Mouse (Mus musculus) embryo, embryonic 11.5 days (tissue): Measurements from ENCODE around the gene Snapin.

Source experiments
- DNase-seq: peaks from one replicate; pipeline ENCODE4 v3.0.0-alpha.2; 2012; ENCODE audit warnings: low read depth, low spot score

Gene Snapin

DNA sequence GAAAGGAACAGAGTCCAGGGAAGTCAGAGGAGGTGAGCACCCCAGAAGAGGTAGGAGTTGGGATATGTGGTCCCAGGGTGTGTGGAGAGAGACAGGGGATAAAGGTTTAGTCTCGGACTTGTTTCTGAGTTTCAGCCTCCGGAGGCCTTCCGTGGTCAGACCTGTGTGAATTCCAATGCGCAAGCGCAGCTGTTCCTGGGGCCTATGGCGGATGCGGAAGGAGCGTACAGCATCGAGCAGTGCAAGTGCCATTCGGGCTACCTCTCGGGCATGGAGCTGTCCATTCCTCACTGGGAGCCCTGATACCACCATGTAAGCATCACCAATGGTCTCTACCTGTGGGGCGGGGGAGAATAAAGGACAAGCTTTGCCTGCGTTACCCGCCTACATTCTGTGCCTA lies 35.9 kb downstream of the Snapin start:
- no peak for DNase-seq

DNA sequence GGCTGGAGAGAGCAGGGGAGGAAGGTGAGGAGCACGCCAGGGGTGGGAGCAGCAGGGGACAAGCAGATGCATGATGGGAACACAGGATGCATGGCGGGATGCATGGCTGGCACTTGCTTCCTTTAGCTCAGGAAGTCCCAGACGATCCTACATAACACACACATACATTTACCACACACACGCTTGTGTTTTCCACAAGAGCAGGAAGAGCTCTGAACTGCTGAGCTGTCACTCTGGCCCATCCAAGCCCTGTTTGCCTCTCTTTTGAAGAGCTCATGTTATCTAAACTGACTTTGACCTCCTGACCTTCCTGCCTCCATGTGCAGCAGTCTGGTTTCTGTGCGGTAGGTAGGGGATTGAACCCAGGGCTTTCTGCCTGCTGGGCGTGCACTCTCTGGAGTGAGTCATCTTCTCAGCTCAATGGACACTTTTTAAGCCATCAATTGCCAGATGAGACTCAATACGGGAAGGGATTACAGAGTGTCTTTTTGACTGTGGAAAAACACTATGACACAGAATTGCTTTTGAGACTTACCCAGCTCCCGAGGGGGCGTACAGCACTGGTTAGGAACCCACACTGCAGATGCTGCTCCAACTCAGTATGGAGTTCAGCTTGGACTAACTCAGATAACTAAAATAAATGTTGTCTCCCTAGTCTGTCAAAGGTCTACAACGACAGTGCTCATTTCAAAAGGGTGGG lies 39.3 kb downstream of the Snapin start:
- DNase-seq: no peak

DNA sequence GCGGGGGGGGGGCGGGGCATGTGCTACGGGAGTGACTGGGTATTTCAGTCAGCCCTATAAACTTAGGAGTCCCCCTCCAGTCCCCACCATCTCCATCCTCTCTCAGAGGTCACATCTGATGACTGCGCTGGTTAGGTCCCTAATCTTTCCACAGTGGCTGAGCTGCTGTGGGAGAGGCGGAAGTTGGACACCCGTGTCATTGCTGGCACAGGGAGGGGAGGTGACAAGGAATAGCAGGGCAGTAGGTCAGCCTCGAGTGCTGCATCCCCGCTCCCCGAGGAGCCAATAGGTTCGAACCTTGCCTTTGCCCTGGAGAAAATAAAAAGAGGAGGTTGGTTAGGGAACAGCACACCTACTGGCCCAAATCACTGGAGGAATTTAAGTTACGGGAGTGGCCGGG lies 40.0 kb downstream of the Snapin start:
- no peak for DNase-seq

DNA sequence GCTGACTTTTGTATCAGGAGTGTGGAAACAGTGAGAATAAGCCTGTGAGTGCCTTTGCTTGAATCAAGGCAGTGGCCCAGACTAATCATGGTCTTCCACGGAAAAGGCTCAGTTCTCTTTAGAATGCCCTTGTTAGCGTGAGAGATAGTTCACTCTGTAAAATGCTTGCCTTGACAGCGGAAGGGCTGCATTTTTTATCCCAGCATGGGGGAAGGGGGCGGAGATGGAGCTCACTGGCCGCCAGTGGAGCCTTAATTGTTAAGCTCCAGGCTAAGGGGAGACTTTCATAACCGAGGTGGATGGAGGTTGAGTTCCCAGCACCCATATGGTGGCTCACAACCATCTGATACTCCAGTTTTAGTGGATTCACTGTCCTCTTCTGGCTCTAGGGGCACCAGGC lies 42.2 kb downstream of the Snapin start:
- no peak for DNase-seq

DNA sequence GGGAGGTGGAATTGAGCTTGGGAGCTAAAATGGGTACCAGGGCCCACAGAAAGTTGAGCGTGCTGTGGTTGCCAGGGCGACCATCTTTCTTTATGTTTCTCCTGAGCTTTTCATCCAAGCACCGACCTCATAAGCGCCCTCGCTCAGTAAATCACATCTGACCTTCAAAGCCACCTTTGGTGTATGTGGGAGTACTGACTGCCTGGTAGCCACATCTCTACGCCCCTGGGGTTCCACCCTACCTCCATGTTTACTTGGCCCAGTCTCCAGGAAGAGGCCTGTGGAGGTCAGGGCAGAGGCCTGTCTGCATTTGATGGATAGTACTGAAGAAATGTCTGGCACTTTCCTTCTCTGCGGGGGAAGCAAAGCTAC lies 43.7 kb downstream of the Snapin start:
- DNase-seq: no peak

DNA sequence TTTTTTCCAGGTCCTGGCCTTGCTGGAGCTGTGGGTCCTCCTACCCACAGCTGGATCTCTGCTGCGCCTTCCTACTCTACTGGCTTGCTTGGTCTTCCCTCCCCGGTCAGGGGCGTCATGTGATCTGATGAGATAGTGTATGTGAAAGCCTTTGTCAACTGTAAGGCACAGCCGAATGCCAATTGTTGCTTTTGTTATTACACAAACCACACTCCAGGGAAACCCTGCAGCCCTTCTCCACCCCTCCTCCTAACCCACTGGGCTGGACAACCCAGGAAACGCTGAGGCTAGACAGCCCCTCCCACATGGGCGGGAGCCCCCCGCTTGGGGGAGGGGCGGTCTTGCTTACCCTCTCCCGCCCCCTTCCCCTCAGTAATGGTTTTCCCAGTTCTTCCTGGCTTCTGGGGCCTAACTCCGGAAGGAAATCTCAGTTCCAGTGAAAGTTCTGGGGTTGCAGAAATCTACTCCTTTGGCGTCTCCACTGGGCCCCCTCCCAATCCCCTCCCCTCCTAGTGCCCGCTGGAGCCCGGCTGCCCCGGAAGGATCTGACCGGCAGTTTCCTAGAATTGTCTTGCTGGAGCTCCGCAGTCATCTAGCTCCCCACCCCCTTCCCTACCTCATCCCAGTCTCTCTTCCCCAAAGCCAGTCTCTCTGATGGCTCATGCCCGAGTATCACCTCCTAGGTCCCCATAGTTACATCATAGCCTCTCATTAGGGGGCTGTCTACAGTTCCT lies 44.3 kb downstream of the Snapin start:
- peak; percentile 86 for DNase-seq

DNA sequence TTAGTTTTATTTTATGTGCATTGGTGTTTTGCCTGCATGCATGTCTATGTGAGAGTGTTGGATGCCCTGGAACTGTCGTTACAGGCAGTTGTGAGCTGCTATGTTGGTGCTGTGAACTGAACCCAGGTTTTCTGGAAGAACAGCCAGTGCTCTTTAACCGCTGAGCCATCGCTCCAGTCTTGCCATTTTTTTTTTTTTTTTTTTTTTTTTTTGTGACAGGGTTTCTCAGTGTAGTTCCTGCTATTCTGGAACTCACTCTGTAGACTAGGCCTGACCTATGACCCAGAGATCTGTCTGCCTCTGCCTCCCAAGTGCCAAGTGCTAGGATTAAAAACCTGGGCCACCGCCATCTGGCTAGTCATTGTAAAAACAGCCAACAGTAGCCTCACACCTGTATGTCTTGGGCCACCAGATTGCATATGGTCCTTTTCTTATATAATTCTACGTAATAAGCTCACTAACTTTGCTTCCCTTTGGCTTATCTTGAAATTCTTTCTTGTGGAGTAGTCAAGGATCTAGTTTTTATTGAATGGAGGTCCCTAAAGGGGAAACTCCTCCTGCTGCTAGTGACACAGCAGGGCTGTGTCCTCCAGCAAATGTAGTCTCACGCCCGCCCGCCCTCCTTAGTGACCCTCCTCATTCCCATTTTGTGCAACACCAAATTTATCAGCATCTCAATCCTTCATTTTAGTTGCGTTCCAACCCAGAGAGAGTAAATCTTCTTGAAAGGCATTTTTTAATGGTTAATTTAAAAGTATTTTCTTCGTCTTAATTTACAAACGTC lies 45.2 kb downstream of the Snapin start:
- DNase-seq: no peak

DNA sequence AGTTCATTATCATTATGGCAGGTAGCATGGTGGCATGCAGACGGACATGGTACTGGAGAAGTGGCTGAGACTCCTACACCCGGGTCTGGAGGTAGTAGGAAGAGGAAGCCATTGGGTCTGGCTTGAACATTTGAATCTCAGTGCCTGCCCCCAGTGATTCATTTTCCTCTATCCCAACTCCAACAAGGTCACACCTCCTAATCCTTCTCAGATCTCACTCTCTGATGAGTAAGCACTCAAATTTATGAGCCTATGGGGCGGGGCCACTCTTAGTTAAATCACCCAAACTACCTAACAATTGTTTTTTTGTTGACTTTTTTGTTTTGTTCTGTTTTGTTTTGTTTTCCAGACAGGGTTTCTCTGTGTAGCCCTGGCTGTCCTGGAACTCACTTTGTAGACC lies 46.9 kb downstream of the Snapin start:
- no peak for DNase-seq

DNA sequence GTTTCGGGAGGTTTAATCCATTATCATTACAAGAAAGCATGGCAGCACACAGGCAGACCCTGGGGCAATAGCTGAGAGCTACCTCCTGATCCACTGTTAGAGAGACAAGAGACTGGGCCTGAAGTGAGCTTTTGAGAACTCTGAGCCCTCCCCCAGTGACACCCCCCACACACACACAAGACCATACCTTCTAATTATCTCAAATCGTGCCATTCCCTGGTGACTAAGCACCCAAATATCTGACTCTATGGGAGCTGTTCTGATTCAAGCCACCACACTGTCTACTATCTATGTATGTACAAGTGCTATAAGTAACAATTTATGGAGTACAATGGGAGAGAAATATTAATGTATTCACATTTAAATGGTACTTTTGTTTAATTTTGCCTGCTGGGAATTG lies 50.1 kb downstream of the Snapin start:
- DNase-seq: no peak
